Mouse (Mus musculus) liver, adult 2 months (tissue): Measurements from ENCODE around the gene Klk1b1.
"Not testable (repeated sequence)": the region's sequence is repeated elsewhere in the genome, so short reads cannot be mapped to it uniquely, and the experiment has no call there.

Experiments used
- CTCF ChIP-seq: fragments of 200-500 bp; IDR thresholded peaks from 2 replicates; pipeline ENCODE4 v1.5.1; 2011; ENCODE audit warnings: low read depth, low read length, control low read depth
- POLR2A ChIP-seq: fragments of 200-500 bp; IDR thresholded peaks from 2 replicates; pipeline ENCODE4 v1.6.1; 2011; ENCODE audit warnings: low read length, control low read depth; ENCODE audit not compliant: insufficient read depth; ENCODE audit errors: extremely low read depth

DNA sequence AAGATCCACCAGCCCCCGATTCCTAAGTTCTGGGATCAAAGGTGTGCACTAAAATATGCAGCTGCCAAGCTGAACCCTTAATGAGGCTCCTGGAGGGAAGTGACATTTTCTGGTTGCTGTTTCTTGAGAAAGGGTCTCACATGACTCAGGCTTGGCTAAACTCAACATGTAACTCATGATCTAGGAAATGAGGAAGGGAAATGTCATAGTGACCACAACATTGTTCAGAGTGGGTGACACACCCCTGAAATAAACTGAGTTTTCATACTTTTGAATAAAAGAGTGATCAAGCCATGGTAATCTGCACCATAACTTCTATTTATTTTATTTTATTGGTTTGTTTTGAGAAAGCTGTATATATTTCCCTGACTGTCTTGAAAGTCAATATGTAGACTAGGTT is 28.3 kb downstream of the Klk1b1 start:
- TF ChIP-seq CTCF, POLR2A: not testable (repeated sequence)
